Mouse (Mus musculus) natural killer cell, adult 2 months (primary cell): ENCODE results near the gene Gm5788.
A peak's percentile ranks its signal among the peaks of the same experiment; 100 is the strongest.
"Not testable (repeated sequence)": the region's sequence is repeated elsewhere in the genome, so short reads cannot be mapped to it uniquely, and the experiment has no call there.

ENCODE experiments used
- DNase-seq, 2 experiments: peaks; one replicate each; pipeline ENCODE4 v3.0.0; 2022; ENCODE audit warnings: low spot score in 2 of 2

The Gm5788 gene

DNA sequence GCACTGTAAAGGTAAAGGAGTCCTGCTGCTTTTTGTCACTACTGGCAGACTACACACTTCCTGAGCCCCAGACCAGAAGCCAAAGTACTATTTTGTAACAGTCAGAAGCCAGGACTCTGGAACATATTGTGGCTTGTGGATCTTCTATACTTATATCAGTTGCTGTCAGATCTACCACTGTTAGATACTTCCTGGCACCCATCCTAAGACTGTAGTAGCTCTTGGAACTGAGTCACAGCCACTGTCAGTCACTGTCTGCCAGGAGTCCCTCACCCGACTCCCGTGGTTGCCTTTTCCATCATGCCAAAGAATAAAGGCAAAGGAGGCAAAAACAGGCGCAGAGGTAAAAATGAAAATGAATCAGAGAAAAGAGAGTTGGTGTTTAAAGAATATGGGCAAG, at the start of gene Gm5788:
Gm5788 (plus strand) TSS at position 301 of the 400 bp plus-strand sequence.
- DNase-seq: not testable (repeated sequence)

- no peak for DNase-seq
Measured at GRCm38 (mm10) chr12:87449456-87449855, 45.1 kb upstream of the Gm5788 start.

- no peak for DNase-seq
Measured at GRCm38 (mm10) chr12:87464678-87465297, 29.7 kb upstream of the Gm5788 start.

GRCm38 (mm10) chr12:87470263-87471136, 24.0 kb upstream of the Gm5788 start:
- DNase-seq: peak in 1 of 2 experiments; percentile 22

- no peak for DNase-seq
Measured at GRCm38 (mm10) chr12:87471421-87471963, 23.0 kb upstream of the Gm5788 start.

DNA sequence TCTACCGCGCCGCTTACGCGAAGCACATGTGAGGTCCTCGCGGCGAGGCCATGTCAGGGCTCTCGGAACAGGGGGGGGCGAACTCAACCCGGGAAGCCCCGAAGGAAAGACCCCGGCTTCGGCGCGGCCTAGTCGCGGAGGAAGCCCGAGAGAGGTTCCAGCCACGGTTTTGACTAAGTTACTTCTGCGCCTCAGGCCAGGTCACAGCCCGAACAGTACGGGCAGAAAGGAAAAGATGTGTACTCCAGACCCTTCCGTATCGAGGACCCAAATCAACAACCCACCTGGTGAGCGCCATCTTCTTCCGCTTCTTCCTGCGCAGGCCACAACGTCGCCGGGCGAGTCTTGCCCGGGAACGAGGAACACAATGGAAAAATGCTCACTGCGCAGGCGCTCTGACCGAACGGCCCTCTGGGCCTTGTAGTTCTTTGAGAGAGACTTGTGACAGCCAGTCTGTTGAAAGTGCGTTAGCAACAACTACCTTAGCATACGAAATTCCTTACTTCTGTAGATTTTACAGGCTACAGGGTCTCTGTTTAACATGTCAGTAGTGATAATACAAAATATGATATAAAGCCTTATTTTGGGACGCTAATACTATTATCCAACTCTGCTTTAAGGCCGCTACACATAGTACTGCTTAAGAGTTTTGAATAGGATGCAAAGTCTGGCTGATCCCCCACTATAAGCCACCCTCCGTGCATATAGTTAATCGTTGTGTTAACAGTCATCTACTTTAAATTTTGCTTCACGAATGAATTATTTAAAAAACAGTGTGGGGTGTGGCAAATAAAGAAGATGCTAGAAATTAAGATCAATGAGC, 22.3 kb upstream of the Gm5788 start, which contains the start of gene Snw1:
Snw1 (minus strand) TSS at position 311 of the 823 bp plus-strand sequence.
- peak; percentile 81 to 89 for DNase-seq

GRCm38 (mm10) chr12:87474756-87475155, 19.8 kb upstream of the Gm5788 start:
- DNase-seq: no peak

GRCm38 (mm10) chr12:87482482-87482881, 12.0 kb upstream of the Gm5788 start:
- DNase-seq: not testable (repeated sequence)

DNA sequence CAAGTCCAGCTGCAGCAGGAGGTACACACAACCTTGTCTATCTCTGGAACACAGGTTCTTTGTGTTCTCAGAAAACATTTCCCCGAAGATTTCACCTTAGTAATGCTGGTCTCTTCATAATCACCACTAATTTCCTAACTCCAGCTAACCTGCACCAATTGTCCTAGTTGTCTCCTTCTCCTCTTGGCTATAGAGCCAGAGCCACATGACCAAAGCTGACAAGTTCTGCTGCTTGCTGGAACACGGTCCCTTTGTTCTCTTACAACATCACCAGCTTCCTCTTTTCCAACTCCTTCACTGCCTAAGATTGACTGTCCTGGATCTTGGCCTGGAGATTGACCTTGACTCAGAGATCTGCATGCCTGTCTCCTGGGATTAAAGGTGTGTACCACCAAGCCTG, 5.8 kb upstream of the Gm5788 start:
- DNase-seq: not testable (repeated sequence)

- not testable (repeated sequence) for DNase-seq
Measured at GRCm38 (mm10) chr12:87514016-87514415, 19.5 kb downstream of the Gm5788 start, which contains the start of gene Gm8300. Gm8300 (plus strand) TSS chr12:87514316.

DNA sequence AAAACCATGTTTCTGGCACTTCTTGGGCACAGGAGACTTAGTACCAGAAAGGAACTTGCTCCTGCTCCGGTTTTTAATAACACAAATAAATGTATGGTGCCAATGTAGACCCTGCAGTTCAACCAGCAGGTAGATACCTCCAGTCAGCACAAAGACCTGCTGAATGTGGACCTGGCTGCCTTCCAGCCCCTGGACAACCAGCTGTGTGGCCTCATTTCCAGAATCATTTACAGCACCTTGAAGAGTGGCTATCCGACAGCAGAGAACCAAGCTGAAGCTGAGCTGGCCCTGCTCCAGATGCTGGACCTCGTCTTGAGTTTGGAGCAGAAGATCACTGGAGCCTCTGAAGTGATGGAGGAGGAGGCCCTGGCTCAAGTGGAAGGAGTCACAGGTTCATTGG, 25.1 kb downstream of the Gm5788 start:
- not testable (repeated sequence) for DNase-seq

DNA sequence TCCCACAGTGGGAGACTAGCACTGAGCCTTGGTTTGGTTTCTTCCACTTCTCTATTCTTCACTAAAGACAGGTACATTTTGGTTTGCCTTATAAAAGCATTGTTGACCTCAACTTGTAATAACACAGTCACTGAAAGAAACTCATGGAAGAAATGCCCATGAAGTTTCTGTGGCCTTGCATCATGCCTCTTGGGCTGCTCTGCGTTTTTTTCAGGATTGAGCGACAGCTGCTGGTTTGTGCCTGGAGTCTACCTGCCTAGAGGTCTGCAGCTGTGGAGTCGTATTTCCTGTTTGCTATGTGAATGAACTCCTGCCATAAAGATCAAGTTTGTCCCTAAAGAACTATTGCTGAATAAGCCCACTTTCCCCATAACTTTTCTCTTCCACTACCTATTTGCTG, 49.4 kb downstream of the Gm5788 start:
- DNase-seq: no peak
